Comparison of ENCODE assay signal across 25 mouse cellular contexts in the genomic region with DNA sequence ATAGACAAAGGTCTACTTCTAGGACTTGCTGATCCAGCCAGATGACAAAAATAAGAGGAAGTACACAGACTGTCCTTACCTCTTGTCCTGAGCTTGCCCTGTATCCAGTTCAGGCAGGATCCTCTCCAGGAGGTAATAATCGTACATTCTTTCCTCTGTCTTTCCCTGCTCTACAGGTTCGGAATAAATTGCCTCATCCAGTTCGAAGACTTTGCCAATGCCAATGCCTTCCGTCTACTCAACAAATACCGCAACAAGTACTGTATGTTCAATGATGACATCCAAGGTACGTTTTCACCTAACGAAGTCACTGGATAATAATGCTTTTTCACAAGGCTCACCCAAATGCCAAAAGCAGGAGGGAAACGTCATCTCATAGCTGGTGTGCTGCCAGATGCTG.
"Had no signal": no experiment of that assay in that cellular context is flagged by ENCODE, and none has a peak within 500 bp of the region (broad histone marks: within the 10 kb centered on the region; RNA-seq: fewer than 3 reads in every experiment).

No protein-coding gene starts in this region.

- H3K4me1 ChIP-seq: hindbrain, embryonic 12.5 days; liver, embryonic 12.5 days had no signal

- H3K9ac ChIP-seq: heart, embryonic 12.5 days; hindbrain, embryonic 12.5 days; hindbrain, embryonic 14.5 days; intestine, embryonic 15.5 days; limb, embryonic 12.5 days; limb, embryonic 15.5 days; liver, embryonic 12.5 days; liver, embryonic 14.5 days had no signal

- H3K27ac ChIP-seq: heart, adult 2 months; hindbrain, embryonic 10.5 days; hindbrain, embryonic 12.5 days; hindbrain, embryonic 14.5 days; intestine, embryonic 15.5 days; layer of hippocampus, adult 2 months; limb, embryonic 12.5 days; limb, embryonic 15.5 days; liver, embryonic 12.5 days; liver, embryonic 14.5 days had no signal

- H3K27me3 ChIP-seq: heart, embryonic 12.5 days; hindbrain, embryonic 12.5 days; intestine, embryonic 15.5 days; limb, embryonic 12.5 days; limb, embryonic 15.5 days; liver, embryonic 12.5 days had no signal

- H3K4me2 ChIP-seq: heart, embryonic 12.5 days; hindbrain, embryonic 12.5 days; hindbrain, embryonic 14.5 days; intestine, embryonic 15.5 days; limb, embryonic 12.5 days; limb, embryonic 15.5 days; liver, embryonic 12.5 days had no signal

- DNase-seq: gastrocnemius, postnatal 14 days; gastrocnemius, postnatal 36 days; heart, adult 2 months; heart, postnatal 10 days; heart, postnatal 4 days; kidney, adult 18-20 months; kidney, adult 8-10 months; kidney, postnatal 10 days; kidney, postnatal 25 days; kidney, postnatal 4 days; layer of hippocampus, postnatal 36 days; left cerebral cortex, postnatal 4 days had no signal

- ATAC-seq: hindbrain, embryonic 16.5 days; inflammation-experienced regulatory T-cells, adult 6 months; intestine, embryonic 15.5 days; intestine, postnatal 0 days; liver, embryonic 12.5 days had no signal

- H3K4me3 ChIP-seq: heart, adult 2 months; heart, embryonic 12.5 days; hindbrain, embryonic 10.5 days; hindbrain, embryonic 12.5 days; intestine, embryonic 15.5 days; layer of hippocampus, adult 2 months; limb, embryonic 12.5 days; limb, embryonic 15.5 days; liver, embryonic 12.5 days had no signal

- H3K36me3 ChIP-seq: heart, embryonic 12.5 days; hindbrain, embryonic 10.5 days; hindbrain, embryonic 12.5 days; intestine, embryonic 15.5 days; limb, embryonic 12.5 days; limb, embryonic 15.5 days; liver, embryonic 12.5 days had no signal

- H3K9me3 ChIP-seq: heart, embryonic 12.5 days; hindbrain, embryonic 10.5 days; hindbrain, embryonic 12.5 days; intestine, embryonic 15.5 days; limb, embryonic 12.5 days; limb, embryonic 15.5 days; liver, embryonic 12.5 days had no signal
